Mouse (Mus musculus): Measurements from ENCODE around the gene 4930402H24Rik. TPM values are rescaled to one million over a fixed set of nuclear protein-coding genes. Genes with fewer than 3 reads are reported as not detected.

The 4930402H24Rik gene
- total and polyA plus RNA-seq, 2 experiments from 2014 or later, result 49.2 to 97.9 TPM

DNA sequence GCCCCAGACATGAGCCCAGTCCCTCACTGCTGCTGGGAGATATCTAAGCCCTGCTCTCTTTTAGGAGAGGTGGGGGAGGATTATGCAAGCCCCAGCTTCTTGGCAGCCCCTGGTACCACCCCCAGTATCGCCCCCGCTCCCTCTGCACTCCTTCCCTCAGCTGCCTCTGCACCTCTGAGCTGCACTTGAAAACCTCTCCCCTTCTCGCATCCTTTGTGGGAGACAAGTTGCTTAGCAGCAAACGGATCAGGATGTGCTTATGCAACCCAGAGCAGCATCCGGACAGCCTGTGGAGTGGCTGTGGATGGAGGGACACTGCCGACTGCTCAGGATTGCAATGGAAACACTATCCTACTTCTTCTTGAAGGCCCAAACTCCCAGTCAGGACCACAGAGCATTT, 248.7 kb downstream of the 4930402H24Rik start:
- DNase-seq (no peak), ATAC-seq (no peak)
- H3K4me3 ChIP-seq (ENCODE audit: low read depth, low read length), result no peak overlapping the region
- no peak overlapping the region for H3K4me2 ChIP-seq (ENCODE audit: low read depth)
- H3K27me3 ChIP-seq (ENCODE audit: insufficient read depth, low read length), result no peaks in the 10 kb centered on the region
- no peaks in the 10 kb centered on the region for H3K9me3 ChIP-seq (ENCODE audit: low read length)
- WGBS, result 88% methylated on average over 6 of the region's 6 CpGs
- peaks cover 82% of the 10 kb centered on the region for H3K36me3 ChIP-seq (ENCODE audit: insufficient read depth)
- no peak for TF ChIP-seq CTCF (IDR thresholded peaks at IDR 0.05; ENCODE audit: low read depth)
- no peaks in the 10 kb centered on the region for H3K4me1 ChIP-seq (ENCODE audit: insufficient read depth)
- no peak overlapping the region for H3K27ac ChIP-seq (ENCODE audit: low read depth, low read length)
- H3K9ac ChIP-seq, result no peak overlapping the region

GRCm38 (mm10) chr2:130656536-130656935, 249.7 kb downstream of the 4930402H24Rik start:
- ATAC-seq (no peak), DNase-seq (no peak)
- H3K9ac ChIP-seq, result no peak overlapping the region
- 94% methylated on average over 9 of the region's 9 CpGs for WGBS
- no peaks in the 10 kb centered on the region for H3K27me3 ChIP-seq (ENCODE audit: insufficient read depth, low read length)
- H3K4me1 ChIP-seq (ENCODE audit: insufficient read depth), result no peaks in the 10 kb centered on the region
- no peaks in the 10 kb centered on the region for H3K9me3 ChIP-seq (ENCODE audit: low read length)
- no peak for TF ChIP-seq CTCF (IDR thresholded peaks at IDR 0.05; ENCODE audit: low read depth)
- H3K4me2 ChIP-seq (ENCODE audit: low read depth), result no peak overlapping the region
- H3K36me3 ChIP-seq (ENCODE audit: insufficient read depth), result peaks cover 80% of the 10 kb centered on the region
- H3K4me3 ChIP-seq (ENCODE audit: low read depth, low read length), result no peak overlapping the region
- H3K27ac ChIP-seq (ENCODE audit: low read depth, low read length), result no peak overlapping the region

Other genes with a start within 250 kb of the 4930402H24Rik start
- gene Ddrgk1, start 241.7 kb downstream of the 4930402H24Rik start, total RNA-seq (2014; rRNA removed), result 33.8 and 40.1 TPM in 2 replicates
- 73.0 and 77.4 TPM in 2 replicates for gene Ddrgk1, start 241.7 kb downstream of the 4930402H24Rik start, polyA plus RNA-seq (2015; fragmentation: Nextera tagmentation; extraction: Ambion mirVana)
- 151 and 160 TPM in 2 replicates for gene Itpa, start 238.8 kb downstream of the 4930402H24Rik start, total RNA-seq (2014; rRNA removed)
- gene Itpa, start 238.8 kb downstream of the 4930402H24Rik start, polyA plus RNA-seq (2015; fragmentation: Nextera tagmentation; extraction: Ambion mirVana), result 128 and 145 TPM in 2 replicates
- gene Slc4a11, start 208.9 kb downstream of the 4930402H24Rik start, total RNA-seq (2014; rRNA removed), result 0.31 and 0.76 TPM in 2 replicates
- gene Slc4a11, start 208.9 kb downstream of the 4930402H24Rik start, polyA plus RNA-seq (2015; fragmentation: Nextera tagmentation; extraction: Ambion mirVana), result 0.28 and 0.51 TPM in 2 replicates
- 61.2 and 80.3 TPM in 2 replicates for gene Atrn, start 89 bp upstream of the 4930402H24Rik start, total RNA-seq (2014; rRNA removed)
- 9.1 and 11.4 TPM in 2 replicates for gene Atrn, start 89 bp upstream of the 4930402H24Rik start, polyA plus RNA-seq (2015; fragmentation: Nextera tagmentation; extraction: Ambion mirVana)
- gene Gfra4, start 136.7 kb upstream of the 4930402H24Rik start, total RNA-seq (2014; rRNA removed), result 39.8 and 52.0 TPM in 2 replicates
- gene Gfra4, start 136.7 kb upstream of the 4930402H24Rik start, polyA plus RNA-seq (2015; fragmentation: Nextera tagmentation; extraction: Ambion mirVana), result 53.7 and 61.9 TPM in 2 replicates
- gene Adam33, start 157.4 kb upstream of the 4930402H24Rik start, total RNA-seq (2014; rRNA removed), result 0.77 and 3.1 TPM in 2 replicates
- 0.82 and 0.85 TPM in 2 replicates for gene Adam33, start 157.4 kb upstream of the 4930402H24Rik start, polyA plus RNA-seq (2015; fragmentation: Nextera tagmentation; extraction: Ambion mirVana)
- 0.62 and 1.7 TPM in 2 replicates for gene Siglec1, start 180.4 kb upstream of the 4930402H24Rik start, total RNA-seq (2014; rRNA removed)
- gene Siglec1, start 180.4 kb upstream of the 4930402H24Rik start, polyA plus RNA-seq (2015; fragmentation: Nextera tagmentation; extraction: Ambion mirVana), result 0.18 and 0.19 TPM in 2 replicates
- 5.3 and 6.3 TPM in 2 replicates for gene Hspa12b, start 220.9 kb upstream of the 4930402H24Rik start, total RNA-seq (2014; rRNA removed)
- gene Hspa12b, start 220.9 kb upstream of the 4930402H24Rik start, polyA plus RNA-seq (2015; fragmentation: Nextera tagmentation; extraction: Ambion mirVana), result 2.2 and 2.4 TPM in 2 replicates
- gene Gm11037, start 227.1 kb upstream of the 4930402H24Rik start, total RNA-seq (2014; rRNA removed), result not detected in 2 replicates
- not detected in 2 replicates for gene Gm11037, start 227.1 kb upstream of the 4930402H24Rik start, polyA plus RNA-seq (2015; fragmentation: Nextera tagmentation; extraction: Ambion mirVana)